Mouse (Mus musculus) hindbrain, postnatal 0 days (tissue): Measurements from ENCODE around the gene Iscu. TPM values are rescaled to one million over a fixed set of nuclear protein-coding genes. Genes with fewer than 3 reads are reported as not detected.
"Not testable (repeated sequence)": the region's sequence is repeated elsewhere in the genome, so short reads cannot be mapped to it uniquely, and the experiment has no call there.

Source experiments
- ATAC-seq: fragments of 200-750 bp; cut with Nextera tagmentation; 2 replicates; pipeline ENCODE4 v1.8.0; 2017; ENCODE audit warnings: mild to moderate bottlenecking, moderate TSS enrichment, moderate library complexity
- DNase-seq: peaks from one replicate; pipeline ENCODE4 v3.0.0-alpha.2; 2015; ENCODE audit warnings: low spot score
- H3K27ac ChIP-seq: fragments of 300-500 bp; sonication (generic); 2 replicates; pipeline ENCODE4 v1.5.1; 2014; ENCODE audit warnings: mild to moderate bottlenecking
- H3K27me3 ChIP-seq: fragments of 300-500 bp; sonication (generic); 2 replicates; pipeline ENCODE4 v1.6.1; 2014; ENCODE audit warnings: low read length, mixed read lengths; ENCODE audit not compliant: insufficient read depth
- H3K36me3 ChIP-seq: fragments of 300-500 bp; sonication (generic); 2 replicates; pipeline ENCODE4 v1.6.1; 2014; ENCODE audit warnings: low read length, mixed read lengths; ENCODE audit not compliant: insufficient read depth
- H3K4me1 ChIP-seq: fragments of 300-500 bp; sonication (generic); 2 replicates; pipeline ENCODE4 v1.6.1; 2014; ENCODE audit warnings: antibody characterized with exemption, low read length, mixed read lengths; ENCODE audit not compliant: insufficient read depth
- H3K4me2 ChIP-seq: fragments of 300-500 bp; sonication (generic); 2 replicates; pipeline ENCODE4 v1.6.1; 2014; ENCODE audit warnings: low read depth, mild to moderate bottlenecking, low read length, moderate library complexity, mixed read lengths
- H3K4me3 ChIP-seq: fragments of 300-500 bp; sonication (generic); 2 replicates; pipeline ENCODE4 v1.5.1; 2014; ENCODE audit warnings: low read length
- H3K9ac ChIP-seq: fragments of 300-500 bp; sonication (generic); replicated peaks from 2 replicates; pipeline ENCODE4 v1.6.1; 2014; ENCODE audit warnings: mild to moderate bottlenecking, low read length, moderate library complexity, mixed read lengths
- H3K9me3 ChIP-seq: fragments of 300-500 bp; sonication (generic); 2 replicates; pipeline ENCODE4 v1.6.1; 2016; ENCODE audit warnings: low read length, mixed read lengths
- CTCF ChIP-seq: IDR thresholded peaks from 2 replicates; pipeline ENCODE4 v1.5.1; 2016; ENCODE audit warnings: antibody characterized with exemption, control low read depth, low read depth
- WGBS: fragments of 180-500 bp; shearing (Covaris S2); extraction: QIAGEN DNeasy Blood & Tissue Kit; methylation state at CpG from one replicate; pipeline ENCODE4 v1.1.7; 2014; 5-methylcytosine and 5-hydroxymethylcytosine counted together
- polyA plus RNA-seq: library from polyadenylated mRNA; unstranded; fragments of >200 nt; fragmentation: Nextera tagmentation; extraction: Ambion mirVana; gene quantifications from 2 replicates; pipeline ENCODE4 v1.2.1, GENCODE M21; 2015
- total RNA-seq: library from RNA; depleted of rRNA; stranded (reverse); fragments of >200 nt; gene quantifications from 2 replicates; pipeline ENCODE4 v1.2.3, GENCODE M21; 2014

Iscu gene
- total and polyA plus RNA-seq, 2 experiments from 2014 or later = 77.9 to 111 TPM

- no peak for DNase-seq
- no peak for TF ChIP-seq CTCF
- ATAC-seq = peak; percentile 41
Observed at GRCm38 (mm10) chr5:113772905-113773519, 464 bp downstream of the Iscu start.

DNA sequence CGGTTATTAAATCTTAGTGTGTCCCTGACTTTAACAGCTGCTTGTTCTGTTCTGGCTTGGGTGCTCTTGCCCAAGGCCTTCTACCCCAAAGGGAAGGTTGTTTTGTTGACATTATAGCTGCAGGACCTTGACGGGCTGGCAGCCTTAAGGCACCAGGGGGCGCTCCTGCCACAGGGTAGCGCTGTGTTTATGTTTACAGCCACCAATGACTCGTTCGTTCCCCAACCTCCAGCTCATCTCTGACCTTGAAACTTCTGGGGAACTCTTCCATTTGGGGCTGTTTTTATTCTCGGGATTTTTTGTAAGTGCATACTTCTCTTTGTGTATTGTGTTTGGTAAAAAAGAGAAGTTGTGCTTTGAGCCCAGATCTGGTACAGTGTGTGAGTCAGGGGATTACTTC lies 1.1 kb downstream of the Iscu start:
- ATAC-seq (no peak), DNase-seq (peak; percentile 85)
- H3K4me2 ChIP-seq = peak overlapping the region; percentile 94
- no peak overlapping the region for H3K27ac ChIP-seq
- H3K9ac ChIP-seq = peak overlapping the region; percentile 50; the same call in 1 of the 2 replicates
- no peaks in the 10 kb centered on the region for H3K27me3 ChIP-seq
- peaks cover 12% of the 10 kb centered on the region for H3K4me1 ChIP-seq
- H3K4me3 ChIP-seq = peak overlapping the region; percentile 80
- WGBS = 4% methylated on average over 7 of the region's 7 CpGs
- peaks cover 24% of the 10 kb centered on the region for H3K36me3 ChIP-seq
- peak; percentile 92 for TF ChIP-seq CTCF
- no peaks in the 10 kb centered on the region for H3K9me3 ChIP-seq

More at GRCm38 (mm10) chr5:113772905-113773519, 464 bp downstream of the Iscu start:
- no peaks in the 10 kb centered on the region for H3K27me3 ChIP-seq
- peak overlapping the region; percentile 50 for H3K9ac ChIP-seq
- H3K9me3 ChIP-seq = no peaks in the 10 kb centered on the region
- peak overlapping the region; percentile 95 for H3K27ac ChIP-seq
- H3K4me2 ChIP-seq = peak overlapping the region; percentile 94
- WGBS = 1% methylated on average over 27 of the region's 38 CpGs
- H3K36me3 ChIP-seq = peaks cover 24% of the 10 kb centered on the region
- H3K4me1 ChIP-seq = peaks cover 12% of the 10 kb centered on the region
- H3K4me3 ChIP-seq = peak overlapping the region; percentile 80

GRCm38 (mm10) chr5:113775585-113775984 lies 3.0 kb downstream of the Iscu start:
- 93% methylated on average over 10 of the region's 10 CpGs for WGBS
- ATAC-seq (no peak), DNase-seq (no peak)
- Histone ChIP-seq H3K36me3 (peaks cover 24% of the 10 kb centered on the region), H3K27me3 (no peaks in the 10 kb centered on the region), H3K9ac (no peak overlapping the region), H3K4me1 (peaks cover 1% of the 10 kb centered on the region), H3K27ac (no peak overlapping the region), H3K4me3 (no peak overlapping the region), H3K4me2 (no peak overlapping the region), H3K9me3 (no peaks in the 10 kb centered on the region)
- TF ChIP-seq CTCF = no peak

DNA sequence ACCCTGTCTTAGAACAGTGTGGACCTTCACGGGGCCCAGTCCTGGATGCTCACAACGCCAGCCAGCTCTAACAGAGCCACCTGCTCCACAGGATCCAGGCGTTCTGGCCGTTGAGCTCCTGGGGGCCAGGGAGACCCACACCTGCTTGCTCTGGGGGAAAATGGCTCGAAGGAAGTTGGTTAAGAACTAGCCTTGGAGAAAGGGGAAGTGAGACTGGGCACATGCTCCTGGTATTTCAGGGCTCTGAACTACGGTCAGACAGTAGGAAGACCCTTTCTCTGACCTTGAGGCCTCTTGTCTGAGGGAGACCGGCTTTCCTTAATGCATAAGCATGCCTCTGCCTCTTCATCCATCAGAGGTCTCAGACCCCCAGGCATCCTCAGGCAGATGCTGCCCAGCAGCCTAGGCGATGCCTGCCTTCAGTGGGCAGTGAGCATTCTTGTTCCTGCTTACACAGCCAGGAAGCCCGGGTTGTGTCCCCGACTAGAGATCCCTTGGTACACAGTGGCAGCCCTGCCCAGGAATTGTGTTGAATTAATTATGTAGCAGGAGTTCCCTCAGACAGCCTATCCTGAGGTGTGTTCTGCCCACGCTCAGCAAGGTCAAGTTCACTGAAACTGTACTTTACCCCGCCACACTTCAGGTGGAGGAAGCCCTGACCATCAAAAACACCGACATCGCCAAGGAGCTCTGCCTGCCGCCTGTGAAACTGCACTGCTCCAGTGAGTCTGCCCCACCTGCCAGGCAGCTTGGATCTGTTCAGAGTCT lies 3.8 kb downstream of the Iscu start:
- peaks cover 24% of the 10 kb centered on the region for H3K36me3 ChIP-seq
- TF ChIP-seq CTCF = no peak
- no peak for DNase-seq
- no peak for ATAC-seq
- H3K4me1 ChIP-seq = no peaks in the 10 kb centered on the region
- H3K27me3 ChIP-seq = no peaks in the 10 kb centered on the region
- no peak overlapping the region for H3K9ac ChIP-seq
- no peak overlapping the region for H3K27ac ChIP-seq
- no peak overlapping the region for H3K4me2 ChIP-seq
- H3K4me3 ChIP-seq = no peak overlapping the region
- 92% methylated on average over 15 of the region's 15 CpGs for WGBS
- H3K9me3 ChIP-seq = no peaks in the 10 kb centered on the region

DNA sequence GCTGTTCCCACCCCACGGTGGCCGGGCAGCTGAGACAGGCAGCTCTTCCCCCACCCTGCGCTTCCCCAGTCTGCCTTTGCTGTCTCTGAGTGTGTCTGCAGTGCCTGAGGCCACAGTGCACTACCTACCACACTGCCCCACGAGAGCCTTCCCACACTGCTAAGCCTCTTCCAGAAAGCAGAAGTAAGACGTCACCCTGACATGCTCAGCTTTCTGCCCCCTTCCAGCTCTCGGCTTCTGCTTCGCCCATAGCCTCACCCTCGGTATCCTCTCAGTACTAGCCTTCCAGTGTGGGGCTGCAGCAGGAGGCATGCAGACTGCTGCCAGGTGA lies 4.3 kb downstream of the Iscu start:
- ATAC-seq (no peak), DNase-seq (no peak)
- Histone ChIP-seq H3K4me3 (no peak overlapping the region), H3K4me2 (no peak overlapping the region), H3K4me1 (no peaks in the 10 kb centered on the region), H3K9ac (no peak overlapping the region), H3K27me3 (no peaks in the 10 kb centered on the region), H3K9me3 (no peaks in the 10 kb centered on the region), H3K27ac (no peak overlapping the region), H3K36me3 (peaks cover 24% of the 10 kb centered on the region)
- WGBS = 87% methylated on average over 8 of the region's 8 CpGs
- TF ChIP-seq CTCF = no peak

- H3K27me3 ChIP-seq, H3K9me3 ChIP-seq, DNase-seq, H3K4me1 ChIP-seq, H3K27ac ChIP-seq, H3K9ac ChIP-seq, ATAC-seq, H3K4me2 ChIP-seq, H3K4me3 ChIP-seq: not testable (repeated sequence)
- peaks cover 24% of the 10 kb centered on the region for H3K36me3 ChIP-seq
- WGBS = 91% methylated on average over 8 of the region's 8 CpGs
Observed at GRCm38 (mm10) chr5:113777728-113778127, 5.2 kb downstream of the Iscu start.

DNA sequence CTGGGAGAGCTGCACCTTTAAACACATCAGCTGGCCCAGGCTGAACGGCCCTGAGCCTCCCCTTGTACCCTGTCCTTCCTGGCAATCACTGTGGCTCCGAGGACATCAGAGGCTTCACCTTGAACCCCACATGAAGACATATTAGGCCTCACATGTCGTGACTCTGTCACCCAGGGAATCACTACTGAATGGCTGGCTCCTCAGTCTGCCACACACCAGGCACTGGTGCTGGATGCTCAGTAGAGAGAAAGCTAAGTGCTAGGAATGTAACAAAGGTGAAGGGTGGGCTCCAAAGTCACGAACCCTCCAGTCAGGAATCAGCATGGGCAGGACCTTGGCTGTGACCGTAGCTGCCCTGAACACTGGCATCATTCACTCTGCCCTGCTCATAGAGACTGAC lies 7.0 kb downstream of the Iscu start:
- Histone ChIP-seq H3K4me2 (no peak overlapping the region), H3K27me3 (no peaks in the 10 kb centered on the region), H3K36me3 (peaks cover 24% of the 10 kb centered on the region), H3K4me1 (no peaks in the 10 kb centered on the region), H3K27ac (no peak overlapping the region), H3K9ac (no peak overlapping the region), H3K4me3 (no peak overlapping the region), H3K9me3 (no peaks in the 10 kb centered on the region)
- peak; percentile 10; the same call in 1 of the 2 replicates for ATAC-seq
- DNase-seq = no peak
- 77% methylated on average over 5 of the region's 5 CpGs for WGBS
- TF ChIP-seq CTCF = no peak
